28 mouse cellular contexts compared by ENCODE assay signal in genomic region chr9:65593596-65593995, GRCm38 (mm10). TPM values are rescaled to one million over a fixed set of nuclear protein-coding genes. Genes with fewer than 3 reads are reported as not detected.
"Had no signal": no experiment of that assay in that cellular context is flagged by ENCODE, and none has a peak within 500 bp of the region (broad histone marks: within the 10 kb centered on the region; RNA-seq: fewer than 3 reads in every experiment).

No protein-coding gene starts in this region.

- DNase-seq: gastrocnemius, postnatal 14 days; gastrocnemius, postnatal 36 days; heart, postnatal 14 days; heart, postnatal 36 days; kidney, adult 11 months; kidney, adult 2 months; kidney, postnatal 14 days; kidney, postnatal 36 days; layer of hippocampus, adult 9-11 months; layer of hippocampus, postnatal 36 days; left cerebral cortex, postnatal 4 days; lung, adult 18-20 months had no signal

- H3K27me3 ChIP-seq: heart, embryonic 13.5 days; heart, embryonic 15.5 days; hindbrain, embryonic 12.5 days; hindbrain, embryonic 15.5 days; limb, embryonic 13.5 days; limb, embryonic 15.5 days; liver, embryonic 12.5 days had no signal

- ATAC-seq: hindbrain, postnatal 0 days; intestine, embryonic 16.5 days; liver, embryonic 12.5 days had no signal

- H3K9ac ChIP-seq: heart, embryonic 13.5 days; heart, embryonic 15.5 days; hindbrain, embryonic 12.5 days; hindbrain, embryonic 15.5 days; limb, embryonic 13.5 days; limb, embryonic 15.5 days; liver, embryonic 12.5 days; liver, embryonic 14.5 days had no signal

- H3K9me3 ChIP-seq: heart, embryonic 13.5 days; heart, embryonic 15.5 days; hindbrain, embryonic 12.5 days; hindbrain, embryonic 15.5 days; limb, embryonic 13.5 days; limb, embryonic 15.5 days; liver, embryonic 12.5 days had no signal

- H3K27ac ChIP-seq: heart, embryonic 13.5 days; heart, embryonic 15.5 days; hindbrain, embryonic 12.5 days; hindbrain, embryonic 15.5 days; hindbrain, postnatal 0 days; kidney, postnatal 0 days; limb, embryonic 13.5 days; limb, embryonic 15.5 days; liver, embryonic 12.5 days; liver, embryonic 14.5 days had no signal

- H3K4me2 ChIP-seq: heart, embryonic 11.5 days; heart, embryonic 13.5 days; heart, embryonic 15.5 days; hindbrain, embryonic 12.5 days; hindbrain, embryonic 15.5 days; limb, embryonic 13.5 days; limb, embryonic 15.5 days; liver, embryonic 12.5 days had no signal

- H3K4me3 ChIP-seq: heart, embryonic 13.5 days; heart, embryonic 15.5 days; hindbrain, embryonic 12.5 days; hindbrain, embryonic 15.5 days; limb, embryonic 13.5 days; limb, embryonic 15.5 days; liver, embryonic 12.5 days had no signal

- H3K36me3 ChIP-seq: hindbrain, embryonic 15.5 days had no signal

RNA-seq across cellular contexts. Expression of gene Pif1, which starts 6.6 kb away (rescaled TPM):
- total RNA-seq: gastrocnemius, adult 18-20 months; gastrocnemius, adult 8-10 months; heart, adult 8-10 months; liver, adult 2 months had no signal
